Mouse (Mus musculus) intestine, postnatal 0 days (tissue): ENCODE measurements around the gene Cul7. TPM values are rescaled to one million over a fixed set of nuclear protein-coding genes. Genes with fewer than 3 reads are reported as not detected.

Source experiments
- ATAC-seq: fragments of 200-750 bp; cut with Nextera tagmentation; 2 replicates; pipeline ENCODE4 v1.8.0; 2017; ENCODE audit warnings: mild to moderate bottlenecking, moderate TSS enrichment, moderate library complexity
- H3K27ac ChIP-seq: fragments of 300-500 bp; sonication (generic); 2 replicates; pipeline ENCODE4 v1.5.1; 2014; ENCODE audit warnings: mild to moderate bottlenecking, low read depth, low read length, moderate library complexity
- H3K27me3 ChIP-seq: fragments of 300-500 bp; sonication (generic); replicated peaks from 2 replicates; pipeline ENCODE4 v1.6.1; 2014; ENCODE audit warnings: low read length, mixed read lengths; ENCODE audit not compliant: control insufficient read depth, insufficient read depth
- H3K36me3 ChIP-seq: fragments of 300-500 bp; sonication (generic); 2 replicates; pipeline ENCODE4 v1.6.1; 2014; ENCODE audit warnings: mild to moderate bottlenecking, moderate library complexity; ENCODE audit not compliant: control insufficient read depth, insufficient read depth
- H3K4me1 ChIP-seq: fragments of 300-500 bp; sonication (generic); replicated peaks from 2 replicates; pipeline ENCODE4 v1.6.1; 2014; ENCODE audit warnings: antibody characterized with exemption, low read length, mixed read lengths; ENCODE audit not compliant: control insufficient read depth, insufficient read depth
- H3K4me2 ChIP-seq: fragments of 300-500 bp; sonication (generic); replicated peaks from 2 replicates; pipeline ENCODE4 v1.6.1; 2014; ENCODE audit warnings: low read depth, mild to moderate bottlenecking, moderate library complexity
- H3K4me3 ChIP-seq: fragments of 300-500 bp; sonication (generic); 2 replicates; pipeline ENCODE4 v1.5.1; 2014; ENCODE audit warnings: low read depth, low read length
- H3K9ac ChIP-seq: fragments of 300-500 bp; sonication (generic); 2 replicates; pipeline ENCODE4 v1.6.1; 2014; ENCODE audit warnings: mild to moderate bottlenecking, low read depth, low read length
- H3K9me3 ChIP-seq: fragments of 300-500 bp; sonication (generic); 2 replicates; pipeline ENCODE4 v1.6.1; 2016; ENCODE audit warnings: mixed run types; ENCODE audit not compliant: control insufficient read depth
- CTCF ChIP-seq: sonication (generic); IDR thresholded peaks from 2 replicates; pipeline ENCODE4 v1.5.1; 2016; ENCODE audit warnings: low read depth, mild to moderate bottlenecking, control low read depth, antibody characterized with exemption, moderate library complexity
- WGBS: fragments of 180-500 bp; shearing (Covaris S2); extraction: QIAGEN DNeasy Blood & Tissue Kit; methylation state at CpG from one replicate; pipeline ENCODE4 v1.1.7; 2014; 5-methylcytosine and 5-hydroxymethylcytosine counted together
- polyA plus RNA-seq: library from polyadenylated mRNA; unstranded; fragments of >200 nt; fragmentation: Nextera tagmentation; extraction: Ambion mirVana; gene quantifications from 2 replicates; pipeline ENCODE4 v1.2.1, GENCODE M21; 2015

Cul7 gene
- 18.0 and 19.2 TPM in 2 replicates for polyA plus RNA-seq

GRCm38 (mm10) chr17:46650232-46651031 lies at the start of gene Cul7:
Cul7 (plus strand) TSS chr17:46650337.
- Histone ChIP-seq H3K9me3 (no peaks in the 10 kb centered on the region), H3K4me2 (peak within 1 kb of the TSS; percentile 87), H3K4me1 (peaks cover 5% of the 10 kb centered on the region; the same call in 1 of the 2 replicates), H3K9ac (peak within 1 kb of the TSS; percentile 67), H3K27ac (peak within 1 kb of the TSS; percentile 87), H3K4me3 (peak within 1 kb of the TSS; percentile 74), H3K27me3 (no peaks in the 10 kb centered on the region), H3K36me3 (peaks cover 31% of the 10 kb centered on the region)
- WGBS, result under 1% methylated on average over 50 of the region's 58 CpGs
- no peak for TF ChIP-seq CTCF
- peak; percentile 82 for ATAC-seq

GRCm38 (mm10) chr17:46600569-46600968 lies 49.6 kb upstream of the Cul7 start:
- H3K36me3 ChIP-seq, result no peaks in the 10 kb centered on the region
- peak; percentile 59 for TF ChIP-seq CTCF
- no peaks in the 10 kb centered on the region for H3K27me3 ChIP-seq
- no peak overlapping the region for H3K9ac ChIP-seq
- ATAC-seq, result no peak
- no peak overlapping the region for H3K4me2 ChIP-seq
- no peak overlapping the region for H3K4me3 ChIP-seq
- 90% methylated on average over 2 of the region's 2 CpGs for WGBS
- no peaks in the 10 kb centered on the region for H3K4me1 ChIP-seq
- no peak overlapping the region for H3K27ac ChIP-seq
- H3K9me3 ChIP-seq, result no peaks in the 10 kb centered on the region

- Histone ChIP-seq H3K27me3 (no peaks in the 10 kb centered on the region), H3K4me3 (no peak overlapping the region), H3K9ac (no peak overlapping the region), H3K4me2 (no peak overlapping the region), H3K36me3 (no peaks in the 10 kb centered on the region), H3K27ac (no peak overlapping the region), H3K9me3 (no peaks in the 10 kb centered on the region), H3K4me1 (no peaks in the 10 kb centered on the region)
- WGBS, result 60% methylated on average over 9 of the region's 9 CpGs
- no peak; the same call in 1 of the 2 replicates for ATAC-seq
- no peak for TF ChIP-seq CTCF
Observed at GRCm38 (mm10) chr17:46602212-46602611, 47.9 kb upstream of the Cul7 start.

- no peaks in the 10 kb centered on the region for H3K27me3 ChIP-seq
- H3K9me3 ChIP-seq, result no peaks in the 10 kb centered on the region
- 88% methylated on average over 4 of the region's 4 CpGs for WGBS
- H3K4me3 ChIP-seq, result no peak overlapping the region
- H3K36me3 ChIP-seq, result no peaks in the 10 kb centered on the region
- 0 out of 2 replicates have a peak, but pooled peaks have one; percentile 12 for TF ChIP-seq CTCF
- no peak overlapping the region for H3K4me2 ChIP-seq
- no peak overlapping the region for H3K9ac ChIP-seq
- ATAC-seq, result no peak
- no peak overlapping the region for H3K27ac ChIP-seq
- H3K4me1 ChIP-seq, result no peaks in the 10 kb centered on the region
Observed at GRCm38 (mm10) chr17:46603229-46603628, 46.9 kb upstream of the Cul7 start.

- H3K4me3 ChIP-seq, result no peak overlapping the region
- no peak overlapping the region for H3K9ac ChIP-seq
- H3K4me1 ChIP-seq, result peaks cover 3% of the 10 kb centered on the region; the same call in 1 of the 2 replicates
- 74% methylated on average over 5 of the region's 5 CpGs for WGBS
- H3K4me2 ChIP-seq, result no peak overlapping the region
- no peaks in the 10 kb centered on the region for H3K9me3 ChIP-seq
- ATAC-seq, result no peak
- no peaks in the 10 kb centered on the region for H3K36me3 ChIP-seq
- no peaks in the 10 kb centered on the region for H3K27me3 ChIP-seq
- no peak for TF ChIP-seq CTCF
- no peak overlapping the region for H3K27ac ChIP-seq
Observed at GRCm38 (mm10) chr17:46605126-46605525, 45.0 kb upstream of the Cul7 start.

GRCm38 (mm10) chr17:46605987-46606386 lies 44.1 kb upstream of the Cul7 start:
- Histone ChIP-seq H3K27ac (no peak overlapping the region), H3K36me3 (no peaks in the 10 kb centered on the region), H3K4me3 (no peak overlapping the region), H3K4me2 (no peak overlapping the region), H3K27me3 (no peaks in the 10 kb centered on the region), H3K4me1 (peaks cover 3% of the 10 kb centered on the region; the same call in 1 of the 2 replicates), H3K9me3 (no peaks in the 10 kb centered on the region), H3K9ac (no peak overlapping the region)
- WGBS, result 87% methylated on average over 12 of the region's 12 CpGs
- TF ChIP-seq CTCF, result no peak
- no peak for ATAC-seq
